Comparison of ENCODE assay signal across 12 mouse cellular contexts in the genomic region with DNA sequence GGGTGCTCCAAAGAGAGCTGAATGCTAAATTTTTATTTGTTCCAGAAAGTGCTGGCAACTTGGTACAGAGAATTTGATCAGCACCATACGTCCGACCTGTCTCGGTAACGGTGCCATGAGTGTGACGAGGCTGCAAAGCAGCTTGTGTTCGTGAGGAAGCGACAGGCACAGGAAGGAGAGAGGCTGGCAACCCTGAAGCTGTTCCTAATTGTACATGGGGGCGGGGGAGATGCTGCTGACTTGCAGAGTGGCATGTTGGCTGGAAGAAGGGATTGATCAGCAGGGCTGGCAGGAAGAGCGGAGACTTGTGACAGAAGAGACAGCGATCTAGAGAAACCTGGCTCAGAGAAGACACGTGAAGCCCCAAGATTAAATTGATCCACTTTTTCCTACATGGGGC.
DNase-seq lines count a peak whose midpoint lies in the region; ATAC-seq lines count a peak whose summit lies in the region.
"Had no signal": no experiment of that assay in that cellular context is flagged by ENCODE, and none has a peak within 500 bp of the region (broad histone marks: within the 10 kb centered on the region; RNA-seq: fewer than 3 reads in every experiment).

No protein-coding gene starts in this region.

- H3K9ac ChIP-seq in forebrain, embryonic 13.5 days = no peak overlapping the region
- H3K9ac ChIP-seq in embryonic facial prominence, embryonic 12.5 days = no peak overlapping the region
- no peak overlapping the region for H3K9ac ChIP-seq in limb, embryonic 11.5 days (ENCODE audit: low read length)
- H3K9ac ChIP-seq: midbrain, embryonic 12.5 days had no signal

- H3K27me3 ChIP-seq in forebrain, embryonic 13.5 days = no peaks in the 10 kb centered on the region
- no peaks in the 10 kb centered on the region for H3K27me3 ChIP-seq in forebrain, embryonic 10.5 days (ENCODE audit: poor library complexity, severe bottlenecking)
- no peaks in the 10 kb centered on the region for H3K27me3 ChIP-seq in embryonic facial prominence, embryonic 12.5 days
- H3K27me3 ChIP-seq in limb, embryonic 11.5 days (ENCODE audit: control insufficient read depth, insufficient read depth, low read length) = no peaks in the 10 kb centered on the region
- H3K27me3 ChIP-seq: midbrain, embryonic 12.5 days had no signal

- no peak overlapping the region for H3K27ac ChIP-seq in forebrain, embryonic 13.5 days
- H3K27ac ChIP-seq in forebrain, embryonic 10.5 days = no peak overlapping the region
- no peak overlapping the region for H3K27ac ChIP-seq in embryonic facial prominence, embryonic 12.5 days
- no peak overlapping the region for H3K27ac ChIP-seq in limb, embryonic 11.5 days (replicated peaks; ENCODE audit: low read depth, low read length)
- H3K27ac ChIP-seq: kidney, postnatal 0 days; midbrain, embryonic 12.5 days had no signal

- DNase-seq in forebrain, embryonic 10.5 days (ENCODE audit: extremely low spot score, low spot score) = no peak
- DNase-seq in layer of hippocampus, adult 9-11 months = peak; percentile 87
- peak; percentile 34 for DNase-seq in limb, embryonic 11.5 days (ENCODE audit: low spot score)
- DNase-seq in heart, adult 8-10 months (ENCODE audit: low spot score) = no peak
- DNase-seq: heart, postnatal 4 days; lung, adult 18-20 months had no signal

- peak; percentile 88 for ATAC-seq in forebrain, embryonic 13.5 days
- ATAC-seq in embryonic facial prominence, embryonic 12.5 days (ENCODE audit: insufficient number of reproducible peaks, insufficient read depth, low FRiP score, low TSS enrichment) = no peak
- no peak for ATAC-seq in limb, embryonic 11.5 days (ENCODE audit: insufficient number of reproducible peaks, low FRiP score, low TSS enrichment, low read depth)
- ATAC-seq in erythroblast, adult 5-6 weeks (replicated peaks; ENCODE audit: low FRiP score, poor library complexity, severe bottlenecking) = no peak
- no peak for ATAC-seq in cerebellum, adult (ENCODE audit: insufficient number of reproducible peaks, low FRiP score, low TSS enrichment)

- H3K36me3 ChIP-seq in forebrain, embryonic 13.5 days (ENCODE audit: poor library complexity, severe bottlenecking) = no peaks in the 10 kb centered on the region
- no peaks in the 10 kb centered on the region for H3K36me3 ChIP-seq in forebrain, embryonic 10.5 days (replicated peaks)
- no peaks in the 10 kb centered on the region for H3K36me3 ChIP-seq in embryonic facial prominence, embryonic 12.5 days
- H3K36me3 ChIP-seq in limb, embryonic 11.5 days (ENCODE audit: control insufficient read depth, insufficient read depth, low read length) = no peaks in the 10 kb centered on the region
- H3K36me3 ChIP-seq: midbrain, embryonic 12.5 days had no signal

- 78% methylated on average over 11 of the region's 11 CpGs for WGBS in forebrain, embryonic 13.5 days
- WGBS in forebrain, embryonic 10.5 days = 70% methylated on average over 11 of the region's 11 CpGs
- 35% methylated on average over 11 of the region's 11 CpGs for WGBS in embryonic facial prominence, embryonic 12.5 days
- WGBS in limb, embryonic 11.5 days = 48% methylated on average over 11 of the region's 11 CpGs

- H3K4me1 ChIP-seq in forebrain, embryonic 13.5 days = peaks cover 13% of the 10 kb centered on the region
- H3K4me1 ChIP-seq in forebrain, embryonic 10.5 days = peaks cover 12% of the 10 kb centered on the region
- peaks cover 20% of the 10 kb centered on the region for H3K4me1 ChIP-seq in embryonic facial prominence, embryonic 12.5 days
- H3K4me1 ChIP-seq in limb, embryonic 11.5 days (ENCODE audit: control insufficient read depth, insufficient read depth, low read length) = no peaks in the 10 kb centered on the region
- H3K4me1 ChIP-seq: midbrain, embryonic 12.5 days had no signal

- no peak overlapping the region for H3K4me2 ChIP-seq in forebrain, embryonic 13.5 days
- H3K4me2 ChIP-seq in embryonic facial prominence, embryonic 12.5 days (replicated peaks) = peak overlapping the region; percentile 19; the same call in 1 of the 2 replicates
- H3K4me2 ChIP-seq in limb, embryonic 11.5 days (ENCODE audit: low read depth, severe bottlenecking) = no peak overlapping the region
- H3K4me2 ChIP-seq: midbrain, embryonic 12.5 days had no signal

- no peaks in the 10 kb centered on the region for H3K9me3 ChIP-seq in forebrain, embryonic 13.5 days (replicated peaks)
- no peaks in the 10 kb centered on the region for H3K9me3 ChIP-seq in forebrain, embryonic 10.5 days
- H3K9me3 ChIP-seq in embryonic facial prominence, embryonic 12.5 days = no peaks in the 10 kb centered on the region
- H3K9me3 ChIP-seq in limb, embryonic 11.5 days (ENCODE audit: control insufficient read depth, low read length) = no peaks in the 10 kb centered on the region
- H3K9me3 ChIP-seq: midbrain, embryonic 12.5 days had no signal

- no peak overlapping the region for H3K4me3 ChIP-seq in forebrain, embryonic 13.5 days
- no peak overlapping the region for H3K4me3 ChIP-seq in forebrain, embryonic 10.5 days
- no peak overlapping the region for H3K4me3 ChIP-seq in embryonic facial prominence, embryonic 12.5 days
- H3K4me3 ChIP-seq in limb, embryonic 11.5 days (ENCODE audit: low read depth, low read length) = no peak overlapping the region
- H3K4me3 ChIP-seq: midbrain, embryonic 12.5 days had no signal

Comparison
In these comparisons a context has a peak if more than half of its experiments do, and no peak if none do; other contexts are left out.
1. DNase-seq: peak in layer of hippocampus, adult 9-11 months (single experiment) and limb, embryonic 11.5 days (single experiment); none in forebrain, embryonic 10.5 days (single experiment) and heart, adult 8-10 months (single experiment).